Mouse (Mus musculus) lung, embryonic 15.5 days (tissue): ENCODE data around the gene Aven. TPM values are rescaled to one million over a fixed set of nuclear protein-coding genes. Genes with fewer than 3 reads are reported as not detected.

ENCODE experiments used
- ATAC-seq: fragments of 200-750 bp; cut with Nextera tagmentation; 2 replicates; pipeline ENCODE4 v1.8.0; 2017; ENCODE audit warnings: moderate number of reproducible peaks, borderline replicate concordance; ENCODE audit not compliant: low FRiP score, low TSS enrichment; ENCODE audit errors: extremely low read depth
- H3K27ac ChIP-seq: fragments of 300-500 bp; sonication (generic); 2 replicates; pipeline ENCODE4 v1.5.1; 2015; ENCODE audit warnings: moderate library complexity, mild to moderate bottlenecking, inconsistent platforms
- H3K27me3 ChIP-seq: fragments of 300-500 bp; sonication (generic); 2 replicates; pipeline ENCODE4 v1.6.1; 2015; ENCODE audit warnings: inconsistent platforms
- H3K36me3 ChIP-seq: fragments of 300-500 bp; sonication (generic); 2 replicates; pipeline ENCODE4 v1.6.1; 2015; ENCODE audit warnings: inconsistent platforms
- H3K4me1 ChIP-seq: fragments of 300-500 bp; sonication (generic); 2 replicates; pipeline ENCODE4 v1.6.1; 2015; ENCODE audit warnings: inconsistent platforms
- H3K4me2 ChIP-seq: fragments of 300-500 bp; sonication (generic); 2 replicates; pipeline ENCODE4 v1.6.1; 2015; ENCODE audit warnings: inconsistent platforms, mild to moderate bottlenecking, moderate library complexity
- H3K4me3 ChIP-seq: fragments of 300-500 bp; sonication (generic); 2 replicates; pipeline ENCODE4 v1.5.1; 2015; ENCODE audit warnings: mild to moderate bottlenecking, inconsistent platforms
- H3K9ac ChIP-seq: fragments of 300-500 bp; sonication (generic); 2 replicates; pipeline ENCODE4 v1.6.1; 2015; ENCODE audit warnings: inconsistent platforms
- H3K9me3 ChIP-seq: fragments of 300-500 bp; sonication (generic); 2 replicates; pipeline ENCODE4 v1.6.1; 2016; ENCODE audit warnings: inconsistent platforms
- WGBS: fragments of 180-500 bp; shearing (Covaris S2); methylation state at CpG from one replicate; pipeline ENCODE4 v1.1.7; 2015; 5-methylcytosine and 5-hydroxymethylcytosine counted together
- polyA plus RNA-seq: library from polyadenylated mRNA; unstranded; fragments of >200 nt; fragmentation: Nextera tagmentation; extraction: Ambion mirVana; gene quantifications from 2 replicates; pipeline ENCODE4 v1.2.1, GENCODE M21; 2015

Gene Aven
- polyA plus RNA-seq, 1 experiment from 2014 or later = 6.4 TPM

GRCm38 (mm10) chr2:112567786-112568185, 75.0 kb downstream of the Aven start:
- Histone ChIP-seq H3K9me3 (no peaks in the 10 kb centered on the region), H3K4me1 (no peaks in the 10 kb centered on the region), H3K9ac (no peak overlapping the region), H3K36me3 (no peaks in the 10 kb centered on the region), H3K27me3 (no peaks in the 10 kb centered on the region), H3K4me2 (no peak overlapping the region), H3K27ac (no peak overlapping the region), H3K4me3 (no peak overlapping the region)
- 80% methylated on average over 4 of the region's 4 CpGs for WGBS
- no peak for ATAC-seq

- Histone ChIP-seq H3K4me1 (no peaks in the 10 kb centered on the region), H3K9me3 (no peaks in the 10 kb centered on the region), H3K27ac (no peak overlapping the region), H3K9ac (no peak overlapping the region), H3K4me2 (no peak overlapping the region), H3K36me3 (no peaks in the 10 kb centered on the region), H3K4me3 (no peak overlapping the region), H3K27me3 (no peaks in the 10 kb centered on the region)
- 71% methylated on average over 7 of the region's 7 CpGs for whole genome bisulfite sequencing
- ATAC-seq = no peak
Measured at GRCm38 (mm10) chr2:112590985-112591384, 98.2 kb downstream of the Aven start.

- no peaks in the 10 kb centered on the region for H3K9me3 ChIP-seq
- no peak overlapping the region for H3K4me3 ChIP-seq
- no peak overlapping the region for H3K4me2 ChIP-seq
- WGBS = 36% methylated on average over 6 of the region's 6 CpGs
- no peaks in the 10 kb centered on the region for H3K27me3 ChIP-seq
- ATAC-seq = no peak
- no peak overlapping the region for H3K9ac ChIP-seq
- no peaks in the 10 kb centered on the region for H3K36me3 ChIP-seq
- no peak overlapping the region for H3K27ac ChIP-seq
- no peaks in the 10 kb centered on the region for H3K4me1 ChIP-seq
Measured at GRCm38 (mm10) chr2:112591451-112591871, 98.7 kb downstream of the Aven start.

DNA sequence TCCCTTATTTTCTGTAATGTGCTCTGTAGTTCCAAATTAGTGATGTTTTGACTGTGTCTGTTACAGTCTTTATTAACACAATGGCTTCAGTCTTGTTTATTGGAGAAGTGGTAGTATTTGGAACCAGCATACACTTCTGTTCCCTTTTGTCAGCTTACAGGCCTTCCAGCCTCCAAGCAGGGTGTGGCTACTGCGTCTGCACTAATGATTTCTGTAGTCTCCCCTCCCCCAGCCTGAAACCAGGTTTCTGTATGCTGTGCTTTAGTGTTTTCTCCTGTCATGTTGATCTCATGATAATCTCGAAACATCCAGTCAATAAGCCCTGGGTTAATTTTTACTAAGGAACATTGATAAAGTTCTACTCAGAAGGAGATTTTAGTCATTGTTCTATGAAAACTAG, 100.6 kb downstream of the Aven start:
- no peak overlapping the region for H3K9ac ChIP-seq

DNA sequence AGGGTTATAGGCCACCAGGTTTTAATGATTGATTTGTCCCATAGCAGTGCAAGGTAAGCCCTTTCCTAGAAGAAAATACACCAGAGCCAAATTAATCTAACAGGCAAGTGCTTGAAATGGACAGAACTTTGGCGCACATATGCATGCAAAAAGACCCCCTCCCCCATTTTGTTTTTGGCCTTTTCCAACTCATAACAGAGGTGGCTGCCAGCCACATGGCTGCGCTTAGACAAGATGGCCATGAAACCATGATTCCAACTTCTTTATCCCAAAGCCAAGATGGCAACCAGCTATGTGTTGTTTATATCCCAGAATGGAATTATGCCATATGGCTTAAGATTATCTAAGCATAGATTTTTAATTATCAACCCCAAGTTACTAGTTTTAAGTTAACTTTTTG, 101.0 kb downstream of the Aven start:
- Histone ChIP-seq H3K9ac (no peak overlapping the region), H3K4me3 (no peak overlapping the region), H3K4me1 (no peaks in the 10 kb centered on the region), H3K27ac (no peak overlapping the region), H3K4me2 (no peak overlapping the region), H3K9me3 (no peaks in the 10 kb centered on the region), H3K36me3 (no peaks in the 10 kb centered on the region), H3K27me3 (no peaks in the 10 kb centered on the region)
- ATAC-seq = no peak
- 86% methylated on average over 2 of the region's 2 CpGs for whole genome bisulfite sequencing

More for the DNA sequence above, 100.6 kb downstream of the Aven start:
- H3K4me2 ChIP-seq = no peak overlapping the region
- H3K27me3 ChIP-seq = no peaks in the 10 kb centered on the region
- H3K4me1 ChIP-seq = no peaks in the 10 kb centered on the region
- H3K4me3 ChIP-seq = no peak overlapping the region
- ATAC-seq = no peak
- no peak overlapping the region for H3K27ac ChIP-seq
- H3K9me3 ChIP-seq = no peaks in the 10 kb centered on the region
- H3K36me3 ChIP-seq = no peaks in the 10 kb centered on the region
- WGBS = 61% methylated on average over 2 of the region's 2 CpGs

- no peak overlapping the region for H3K4me2 ChIP-seq
- H3K27me3 ChIP-seq = no peaks in the 10 kb centered on the region
- H3K4me3 ChIP-seq = no peak overlapping the region
- no peaks in the 10 kb centered on the region for H3K36me3 ChIP-seq
- no peak overlapping the region for H3K9ac ChIP-seq
- H3K4me1 ChIP-seq = no peaks in the 10 kb centered on the region
- 68% methylated on average over 3 of the region's 3 CpGs for WGBS
- ATAC-seq = no peak
- no peaks in the 10 kb centered on the region for H3K9me3 ChIP-seq
- no peak overlapping the region for H3K27ac ChIP-seq
Measured at GRCm38 (mm10) chr2:112595807-112596206, 103.0 kb downstream of the Aven start.

DNA sequence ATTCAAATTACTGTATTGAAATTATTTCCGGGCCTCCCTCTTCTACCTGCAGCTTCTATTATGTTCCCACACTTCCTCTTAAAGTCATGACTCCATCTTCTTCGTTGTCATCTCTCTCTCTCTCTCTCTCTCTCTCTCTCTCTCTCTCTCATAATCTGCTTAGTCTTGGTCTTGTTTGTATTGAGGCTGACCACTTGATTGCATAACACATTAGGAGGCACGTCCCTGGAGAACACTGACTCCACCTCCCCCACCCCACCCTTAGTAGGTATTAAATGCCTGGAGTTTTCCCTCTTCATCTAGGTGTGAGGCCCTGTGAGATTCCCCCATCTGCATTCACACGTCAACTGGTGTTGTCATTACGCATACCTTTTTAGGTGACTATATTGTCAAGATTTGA, 103.7 kb downstream of the Aven start:
- Histone ChIP-seq H3K4me1 (no peaks in the 10 kb centered on the region), H3K4me3 (no peak overlapping the region), H3K4me2 (no peak overlapping the region), H3K9me3 (no peaks in the 10 kb centered on the region), H3K27ac (no peak overlapping the region), H3K27me3 (no peaks in the 10 kb centered on the region), H3K36me3 (no peaks in the 10 kb centered on the region), H3K9ac (no peak overlapping the region)
- no peak for ATAC-seq
- 61% methylated on average over 5 of the region's 5 CpGs for WGBS

DNA sequence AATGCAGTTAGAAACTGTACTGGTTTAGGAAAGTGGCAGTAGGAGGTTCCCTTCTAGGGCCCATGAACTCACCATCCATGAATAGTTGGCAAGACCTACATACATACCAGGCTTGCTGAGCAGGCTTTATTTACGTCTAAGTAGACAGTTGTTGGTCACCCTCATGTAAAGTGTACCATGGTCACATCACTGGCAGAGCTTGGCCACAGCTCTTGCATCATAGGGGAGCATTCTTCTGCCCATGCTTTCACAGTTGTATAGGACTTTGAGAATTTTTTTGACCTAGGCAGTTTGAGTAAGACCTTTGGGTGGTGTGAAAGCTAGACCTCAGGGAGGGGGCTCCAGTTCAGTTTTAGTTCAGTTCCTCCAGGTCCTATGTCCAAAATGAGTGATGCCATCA, 104.3 kb downstream of the Aven start:
- Histone ChIP-seq H3K9ac (no peak overlapping the region), H3K36me3 (no peaks in the 10 kb centered on the region), H3K4me1 (no peaks in the 10 kb centered on the region), H3K4me2 (no peak overlapping the region), H3K27ac (no peak overlapping the region), H3K9me3 (no peaks in the 10 kb centered on the region), H3K27me3 (no peaks in the 10 kb centered on the region), H3K4me3 (no peak overlapping the region)
- WGBS = 66% methylated on average over 1 of the region's 1 CpGs
- no peak for ATAC-seq

GRCm38 (mm10) chr2:112600222-112600621, 107.5 kb downstream of the Aven start:
- H3K4me3 ChIP-seq = no peak overlapping the region
- H3K36me3 ChIP-seq = no peaks in the 10 kb centered on the region
- H3K9me3 ChIP-seq = no peaks in the 10 kb centered on the region
- no peaks in the 10 kb centered on the region for H3K4me1 ChIP-seq
- no peak overlapping the region for H3K27ac ChIP-seq
- ATAC-seq = no peak
- 68% methylated on average over 10 of the region's 10 CpGs for WGBS
- no peak overlapping the region for H3K4me2 ChIP-seq
- H3K9ac ChIP-seq = no peak overlapping the region
- no peaks in the 10 kb centered on the region for H3K27me3 ChIP-seq

GRCm38 (mm10) chr2:112602487-112602886, 109.7 kb downstream of the Aven start:
- H3K4me3 ChIP-seq = no peak overlapping the region
- no peak overlapping the region for H3K9ac ChIP-seq
- H3K4me1 ChIP-seq = no peaks in the 10 kb centered on the region
- H3K9me3 ChIP-seq = no peaks in the 10 kb centered on the region
- H3K36me3 ChIP-seq = no peaks in the 10 kb centered on the region
- 68% methylated on average over 8 of the region's 8 CpGs for WGBS
- no peak overlapping the region for H3K27ac ChIP-seq
- H3K4me2 ChIP-seq = no peak overlapping the region
- ATAC-seq = no peak
- no peaks in the 10 kb centered on the region for H3K27me3 ChIP-seq

DNA sequence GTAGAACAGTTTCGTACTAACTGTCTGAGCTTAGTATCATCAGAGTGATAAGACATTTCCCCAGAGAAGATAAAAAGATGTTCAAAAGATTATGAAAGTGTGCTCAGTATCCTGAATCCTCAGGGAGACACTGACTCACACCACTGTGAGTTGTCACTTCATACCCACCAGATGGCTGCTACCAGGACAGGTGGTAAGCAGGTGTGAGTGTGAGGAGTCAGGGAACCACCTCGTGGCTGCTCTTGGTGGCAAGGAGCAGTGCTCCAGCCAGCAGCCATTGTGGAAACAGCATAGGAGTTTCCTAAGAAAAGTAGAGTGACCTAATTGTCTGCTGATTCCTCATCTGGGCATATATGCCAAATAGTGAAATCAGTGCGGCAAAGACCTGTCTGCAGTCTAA, 113.8 kb downstream of the Aven start:
- H3K4me1 ChIP-seq = no peaks in the 10 kb centered on the region
- no peak overlapping the region for H3K9ac ChIP-seq
- WGBS = 75% methylated on average over 3 of the region's 3 CpGs
- H3K36me3 ChIP-seq = no peaks in the 10 kb centered on the region
- ATAC-seq = no peak
- H3K27me3 ChIP-seq = no peaks in the 10 kb centered on the region
- no peak overlapping the region for H3K4me2 ChIP-seq
- H3K4me3 ChIP-seq = no peak overlapping the region
- no peaks in the 10 kb centered on the region for H3K9me3 ChIP-seq
- H3K27ac ChIP-seq = no peak overlapping the region

DNA sequence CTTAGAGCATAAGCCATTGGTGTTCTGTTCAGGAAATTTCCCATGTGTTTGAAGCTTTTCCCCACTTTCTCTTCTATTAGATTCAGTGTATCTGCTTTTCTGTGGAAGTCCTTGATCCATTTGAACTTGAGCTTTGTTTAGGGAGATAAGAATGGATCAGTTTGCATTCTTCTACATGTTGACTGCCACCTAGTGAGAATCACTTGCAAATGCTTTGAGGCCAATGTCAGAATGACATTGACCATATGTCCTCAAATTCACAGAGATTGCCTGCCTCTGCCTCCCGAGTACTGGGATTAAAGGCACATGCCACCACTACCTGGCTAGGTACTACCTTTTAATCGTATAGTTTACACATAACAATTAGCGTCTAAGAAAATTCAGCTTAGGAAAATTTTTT, 119.9 kb downstream of the Aven start:
- Histone ChIP-seq H3K4me2 (no peak overlapping the region), H3K4me3 (no peak overlapping the region), H3K9me3 (no peaks in the 10 kb centered on the region), H3K4me1 (no peaks in the 10 kb centered on the region), H3K27me3 (no peaks in the 10 kb centered on the region), H3K9ac (no peak overlapping the region), H3K36me3 (no peaks in the 10 kb centered on the region), H3K27ac (no peak overlapping the region)
- no peak for ATAC-seq
- 79% methylated on average over 3 of the region's 3 CpGs for WGBS

DNA sequence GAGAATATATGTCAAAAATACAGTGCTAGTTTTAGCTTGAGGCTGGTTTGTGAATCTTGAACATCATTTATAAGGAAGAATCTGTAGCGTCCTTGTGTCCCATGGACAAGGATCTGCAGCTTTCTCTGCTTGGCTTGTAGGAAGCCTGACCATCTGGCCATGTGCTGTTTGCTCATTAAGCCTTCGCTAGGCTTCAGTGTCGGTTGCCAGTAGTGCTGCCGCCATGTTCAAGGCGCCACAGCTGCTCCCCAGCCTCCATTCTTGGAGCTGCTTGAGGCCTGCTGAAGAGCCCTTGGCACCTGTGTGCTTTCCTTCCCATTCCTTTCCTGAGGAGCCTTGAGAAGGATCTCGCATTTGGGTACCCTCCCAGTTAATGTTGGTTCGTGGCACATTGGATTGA, 121.6 kb downstream of the Aven start:
- no peaks in the 10 kb centered on the region for H3K4me1 ChIP-seq
- H3K9me3 ChIP-seq = no peaks in the 10 kb centered on the region
- WGBS = 73% methylated on average over 7 of the region's 7 CpGs
- no peak overlapping the region for H3K27ac ChIP-seq
- H3K9ac ChIP-seq = no peak overlapping the region
- no peaks in the 10 kb centered on the region for H3K27me3 ChIP-seq
- H3K36me3 ChIP-seq = no peaks in the 10 kb centered on the region
- no peak overlapping the region for H3K4me3 ChIP-seq
- no peak overlapping the region for H3K4me2 ChIP-seq
- no peak for ATAC-seq
